Mouse (Mus musculus) lung, postnatal 0 days (tissue): ENCODE measurements around the gene Sema6d.

Experiments used
- CTCF ChIP-seq: IDR thresholded peaks from 2 replicates; pipeline ENCODE4 v1.5.1; 2016; ENCODE audit warnings: antibody characterized with exemption, mild to moderate bottlenecking
- EP300 ChIP-seq: IDR thresholded peaks from 2 replicates; pipeline ENCODE4 v1.6.1; 2016; ENCODE audit warnings: antibody characterized with exemption, mild to moderate bottlenecking, control low read depth

GRCm38 (mm10) chr2:124608546-124608945, 518.8 kb downstream of the Sema6d start:
- TF ChIP-seq CTCF: no peak; the same call in 1 of the 2 replicates
- no peak for TF ChIP-seq EP300
